Mouse (Mus musculus): Measurements from ENCODE around the gene C4b.

- TF ChIP-seq TAL1 (IDR thresholded peaks at IDR 0.05; ENCODE audit: low read length) (no peak), GATA1 (IDR thresholded peaks at IDR 0.05; ENCODE audit: low read length) (no peak)
Observed at GRCm38 (mm10) chr17:34680621-34681020, 63.1 kb downstream of the C4b start.
